In genomic region chr7:34982372-34982771, GRCm38 (mm10) we compare ENCODE assay signal across 5 mouse cellular contexts.
DNase-seq lines count a peak whose midpoint lies in the region; ATAC-seq and TF ChIP-seq lines count a peak whose summit lies in the region.
"Not testable (repeated sequence)": the region's sequence is repeated elsewhere in the genome, so short reads cannot be mapped to it uniquely, and the experiment has no call there.

No protein-coding gene starts in this region.

- TF ChIP-seq POLR2A in myocyte (IDR thresholded peaks at IDR 0.05; ENCODE audit: insufficient read length, low read depth) = not testable (repeated sequence)

- H3K4me1 ChIP-seq in liver, embryonic 12.5 days = peaks cover 70% of the 10 kb centered on the region
- peaks cover 68% of the 10 kb centered on the region for H3K4me1 ChIP-seq in liver, embryonic 13.5 days (replicated peaks)
- peaks cover 57% of the 10 kb centered on the region for H3K4me1 ChIP-seq in liver, embryonic 15.5 days (replicated peaks)
- H3K4me1 ChIP-seq in liver, embryonic 16.5 days (ENCODE audit: control insufficient read depth, low read depth, low read length) = peaks cover 28% of the 10 kb centered on the region

- H3K9me3 ChIP-seq in liver, embryonic 12.5 days (replicated peaks); liver, embryonic 13.5 days (replicated peaks); liver, embryonic 15.5 days (replicated peaks); liver, embryonic 16.5 days (replicated peaks; ENCODE audit: control insufficient read depth, low read length): not testable (repeated sequence)

- H3K27ac ChIP-seq in liver, embryonic 12.5 days = peak overlapping the region; percentile 61; the same call in 1 of the 2 replicates
- H3K27ac ChIP-seq in liver, embryonic 13.5 days = peak overlapping the region; percentile 71
- H3K27ac ChIP-seq in liver, embryonic 15.5 days (replicated peaks) = peak overlapping the region; percentile 61; the same call in 1 of the 2 replicates
- peak overlapping the region; percentile 48; the same call in 1 of the 2 replicates for H3K27ac ChIP-seq in liver, embryonic 16.5 days (ENCODE audit: low read length)

- H3K4me2 ChIP-seq in liver, embryonic 12.5 days; liver, embryonic 13.5 days; liver, embryonic 15.5 days; liver, embryonic 16.5 days (ENCODE audit: low read depth, low read length); myocyte (ENCODE audit: low read depth): not testable (repeated sequence)

- not testable (repeated sequence) for H3K79me2 ChIP-seq in myocyte (ENCODE audit: control insufficient read depth, insufficient read depth)

- not testable (repeated sequence) for H3K4me3 ChIP-seq in liver, embryonic 12.5 days; liver, embryonic 13.5 days (replicated peaks); liver, embryonic 15.5 days (replicated peaks); liver, embryonic 16.5 days (ENCODE audit: low read depth, low read length); myocyte

- not testable (repeated sequence) for DNase-seq in liver, embryonic 13.5 days

- not testable (repeated sequence) for H3K9ac ChIP-seq in liver, embryonic 12.5 days; liver, embryonic 13.5 days; liver, embryonic 15.5 days; liver, embryonic 16.5 days (ENCODE audit: low read depth, low read length)

- 62% methylated on average over 2 of the region's 2 CpGs for WGBS in liver, embryonic 12.5 days (ENCODE audit: insufficient replicate concordance)
- 61% methylated on average over 2 of the region's 2 CpGs for WGBS in liver, embryonic 13.5 days (ENCODE audit: insufficient replicate concordance)
- 59% methylated on average over 2 of the region's 2 CpGs for WGBS in liver, embryonic 15.5 days (ENCODE audit: insufficient replicate concordance)
- 59% methylated on average over 2 of the region's 2 CpGs for WGBS in liver, embryonic 16.5 days (ENCODE audit: insufficient replicate concordance)

- not testable (repeated sequence) for ATAC-seq in liver, embryonic 12.5 days; liver, embryonic 13.5 days (ENCODE audit: low read depth); liver, embryonic 15.5 days (ENCODE audit: insufficient read depth); liver, embryonic 16.5 days (ENCODE audit: low read depth)

- H3ac ChIP-seq in myocyte (ENCODE audit: control insufficient read depth, insufficient read length) = not testable (repeated sequence)

- not testable (repeated sequence) for H3K36me3 ChIP-seq in liver, embryonic 12.5 days; liver, embryonic 15.5 days (replicated peaks); liver, embryonic 16.5 days (ENCODE audit: control insufficient read depth, insufficient read depth); myocyte (ENCODE audit: control insufficient read depth, insufficient read depth)
- peaks cover 10% of the 10 kb centered on the region for H3K36me3 ChIP-seq in liver, embryonic 13.5 days

- not testable (repeated sequence) for H3K27me3 ChIP-seq in liver, embryonic 12.5 days (replicated peaks); liver, embryonic 13.5 days; liver, embryonic 15.5 days; liver, embryonic 16.5 days (ENCODE audit: control insufficient read depth, insufficient read depth, low read depth, low read length); myocyte (ENCODE audit: control insufficient read depth, insufficient read depth, insufficient read length)

TF ChIP-seq in myocyte, 11 proteins besides CTCF, POLR2A, EP300 and RAD21:
- peak; percentile 75 for TF ChIP-seq TCF12 (IDR thresholded peaks at IDR 0.05; ENCODE audit: insufficient read depth, poor library complexity, severe bottlenecking)
- peak; percentile 17 to 71 (median 57) for TF ChIP-seq MYOD1 (IDR thresholded peaks at IDR 0.05; ENCODE audit: control insufficient read depth in 1 of 3, insufficient read length in 2 of 3, low read depth in 2 of 3)
- TF ChIP-seq MYOG (IDR thresholded peaks at IDR 0.05; ENCODE audit: control insufficient read depth in 1 of 3, insufficient read depth in 1 of 3, insufficient read length in 2 of 3, low read depth in 2 of 3) = peak; percentile 6 to 81 (median 80)
